Mouse (Mus musculus) heart, postnatal 0 days (tissue): Measurements from ENCODE around the gene Npy1r. TPM values are rescaled to one million over a fixed set of nuclear protein-coding genes. Genes with fewer than 3 reads are reported as not detected.

Experiments
- ATAC-seq: fragments of 200-750 bp; cut with Nextera tagmentation; 2 replicates; pipeline ENCODE4 v1.8.0; 2017; ENCODE audit warnings: low read depth, moderate number of reproducible peaks, moderate library complexity; ENCODE audit not compliant: insufficient read depth
- DNase-seq: peaks from one replicate; pipeline ENCODE4 v3.0.0-alpha.2; 2016; ENCODE audit warnings: low spot score
- H3K27ac ChIP-seq: fragments of 300-500 bp; sonication (generic); 2 replicates; pipeline ENCODE4 v1.5.1; 2014; ENCODE audit warnings: low read depth, mild to moderate bottlenecking
- H3K27me3 ChIP-seq: fragments of 300-500 bp; sonication (generic); 2 replicates; pipeline ENCODE4 v1.6.1; 2014; ENCODE audit warnings: low read length, mixed read lengths; ENCODE audit not compliant: control insufficient read depth, insufficient read depth
- H3K36me3 ChIP-seq: fragments of 300-500 bp; sonication (generic); replicated peaks from 2 replicates; pipeline ENCODE4 v1.6.1; 2014; ENCODE audit warnings: low read length, mixed read lengths; ENCODE audit not compliant: control insufficient read depth, insufficient read depth
- H3K4me1 ChIP-seq: fragments of 300-500 bp; sonication (generic); 2 replicates; pipeline ENCODE4 v1.6.1; 2014; ENCODE audit warnings: antibody characterized with exemption; ENCODE audit not compliant: control insufficient read depth, insufficient read depth
- H3K4me2 ChIP-seq: fragments of 300-500 bp; sonication (generic); 2 replicates; pipeline ENCODE4 v1.6.1; 2014; ENCODE audit warnings: low read depth, mild to moderate bottlenecking, low read length, moderate library complexity
- H3K4me3 ChIP-seq: fragments of 300-500 bp; sonication (generic); 2 replicates; pipeline ENCODE4 v1.5.1; 2014; ENCODE audit warnings: low read depth, low read length
- H3K9ac ChIP-seq: fragments of 300-500 bp; sonication (generic); replicated peaks from 2 replicates; pipeline ENCODE4 v1.6.1; 2014; ENCODE audit warnings: low read depth, low read length, mixed read lengths
- H3K9me3 ChIP-seq: fragments of 300-500 bp; sonication (generic); replicated peaks from 2 replicates; pipeline ENCODE4 v1.6.1; 2016; ENCODE audit warnings: low read length; ENCODE audit not compliant: control insufficient read depth
- CTCF ChIP-seq: IDR thresholded peaks from 2 replicates; pipeline ENCODE4 v1.5.1; 2016; ENCODE audit warnings: antibody characterized with exemption, control low read depth, low read depth
- EP300 ChIP-seq: IDR thresholded peaks from 2 replicates; pipeline ENCODE4 v1.6.1; 2016; ENCODE audit warnings: antibody characterized with exemption, low read depth
- WGBS: fragments of 180-500 bp; shearing (Covaris S2); extraction: QIAGEN DNeasy Blood & Tissue Kit; methylation state at CpG from one replicate; pipeline ENCODE4 v1.1.7; 2014; 5-methylcytosine and 5-hydroxymethylcytosine counted together
- polyA plus RNA-seq: library from polyadenylated mRNA; unstranded; fragments of >200 nt; fragmentation: Nextera tagmentation; extraction: Ambion mirVana; gene quantifications from 2 replicates; pipeline ENCODE4 v1.2.1, GENCODE M21; 2015
- total RNA-seq: library from RNA; depleted of rRNA; stranded (reverse); fragments of >200 nt; gene quantifications from 2 replicates; pipeline ENCODE4 v1.2.3, GENCODE M21; 2014; ENCODE audit warnings: low replicate concordance; rRNA removed

The Npy1r gene
- total RNA-seq: 1.6 and 3.0 TPM in 2 replicates
- polyA plus RNA-seq: 2.5 and 3.5 TPM in 2 replicates

GRCm38 (mm10) chr8:66696970-66697843 lies at the start of gene Npy1r:
Npy1r (plus strand) TSS chr8:66697192.
- Histone ChIP-seq H3K4me1 (no peaks in the 10 kb centered on the region), H3K27ac (no peak within 1 kb of the TSS), H3K9ac (peak within 1 kb of the TSS; percentile 38; the same call in 1 of the 2 replicates), H3K4me2 (peak within 1 kb of the TSS; percentile 71), H3K36me3 (no peaks in the 10 kb centered on the region), H3K9me3 (no peaks in the 10 kb centered on the region), H3K4me3 (peak within 1 kb of the TSS; percentile 43), H3K27me3 (peaks cover 16% of the 10 kb centered on the region)
- TF ChIP-seq EP300 (no peak), CTCF (peak; percentile 77)
- peak; percentile 44; the same call in 1 of the 2 replicates for ATAC-seq
- DNase-seq: peak; percentile 71
- WGBS: under 1% methylated on average over 30 of the region's 30 CpGs

DNA sequence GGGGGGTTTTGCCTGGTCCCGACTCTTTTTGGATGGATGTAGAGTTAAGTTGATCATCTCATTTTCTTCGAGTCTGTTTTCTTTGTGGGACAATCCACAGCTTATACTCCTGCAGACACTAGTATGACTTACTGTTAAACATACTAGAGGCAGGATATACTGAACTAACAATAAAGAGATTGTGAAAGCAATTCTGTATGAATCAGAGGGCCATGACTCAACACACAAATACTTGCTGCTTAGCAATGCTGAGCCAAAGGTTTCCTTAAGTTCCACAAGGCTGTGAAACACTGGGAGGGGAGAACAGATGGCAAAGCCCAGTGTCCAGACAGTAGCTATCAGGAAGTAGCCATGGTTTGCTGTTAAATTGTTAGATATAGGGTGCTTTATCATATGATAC lies 15.7 kb upstream of the Npy1r start:
- ATAC-seq: no peak
- 61% methylated on average over 2 of the region's 2 CpGs for WGBS
- no peaks in the 10 kb centered on the region for H3K4me1 ChIP-seq

DNA sequence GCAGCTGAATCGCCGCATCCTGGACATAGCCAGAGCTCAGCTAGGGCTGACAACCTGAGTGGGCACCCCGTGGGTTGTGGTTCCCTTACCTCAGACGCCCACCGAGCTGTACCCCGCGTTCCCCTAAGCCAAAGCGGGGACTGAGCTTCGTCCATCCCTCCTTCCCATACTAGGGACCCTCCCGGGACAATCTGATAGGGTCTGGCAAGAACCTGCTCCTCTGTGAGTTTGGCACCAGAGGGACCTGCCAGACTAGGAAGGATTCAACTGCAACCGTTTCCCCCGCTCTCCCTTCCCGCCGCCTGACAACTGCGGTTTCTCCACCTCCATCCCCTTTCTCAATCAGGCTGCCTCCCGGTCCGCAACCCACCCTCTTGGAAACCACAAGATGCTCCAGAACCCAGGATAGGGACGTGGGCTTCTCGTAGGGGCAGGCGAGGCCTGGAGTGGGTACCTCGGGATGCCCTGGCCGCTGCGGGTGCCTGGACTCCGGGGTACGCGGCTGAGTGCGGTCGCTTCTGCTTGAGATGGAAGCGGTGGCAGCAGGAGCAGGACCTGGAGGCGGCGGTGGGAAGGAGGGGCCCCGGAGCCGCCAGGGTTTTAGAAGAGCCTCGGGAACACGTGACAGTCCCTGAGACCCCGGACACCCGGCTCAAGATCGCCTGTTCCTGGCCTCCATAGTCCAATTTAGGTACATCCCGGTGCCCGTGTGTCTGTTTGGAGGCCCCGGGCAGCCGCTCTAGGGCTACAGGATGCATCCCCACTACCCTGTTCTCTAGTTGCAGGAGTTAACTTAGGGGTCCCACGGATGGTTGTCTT lies 9.3 kb upstream of the Npy1r start, which contains the start of gene Npy5r:
Gene Npy5r (minus strand): TSS at position 618 of the 819 bp plus-strand sequence.
- H3K4me3 ChIP-seq: peak within 1 kb of the TSS; percentile 45
- DNase-seq: no peak
- H3K27me3 ChIP-seq: peaks cover 18% of the 10 kb centered on the region
- H3K27ac ChIP-seq: no peak within 1 kb of the TSS
- TF ChIP-seq EP300: no peak
- TF ChIP-seq CTCF: no peak
- H3K9ac ChIP-seq: no peak within 1 kb of the TSS
- 2% methylated on average over 43 of the region's 43 CpGs for WGBS
- no peaks in the 10 kb centered on the region; the same call in 1 of the 2 replicates for H3K4me1 ChIP-seq
- H3K36me3 ChIP-seq: no peaks in the 10 kb centered on the region
- H3K9me3 ChIP-seq: no peaks in the 10 kb centered on the region
- ATAC-seq: no peak
- peak within 1 kb of the TSS; percentile 71 for H3K4me2 ChIP-seq

More for the DNA sequence above, 15.7 kb upstream of the Npy1r start:
- no peak for TF ChIP-seq EP300
- no peak for TF ChIP-seq CTCF
- H3K4me3 ChIP-seq: no peak overlapping the region
- H3K9ac ChIP-seq: no peak overlapping the region
- DNase-seq: no peak
- no peak overlapping the region for H3K27ac ChIP-seq
- H3K4me2 ChIP-seq: no peak overlapping the region
- H3K9me3 ChIP-seq: no peaks in the 10 kb centered on the region
- no peaks in the 10 kb centered on the region for H3K27me3 ChIP-seq
- no peaks in the 10 kb centered on the region for H3K36me3 ChIP-seq

- peak overlapping the region; percentile 71; the same call in 1 of the 2 replicates for H3K4me2 ChIP-seq
- no peak overlapping the region for H3K9ac ChIP-seq
- peak overlapping the region; percentile 45; the same call in 1 of the 2 replicates for H3K4me3 ChIP-seq
- DNase-seq (no peak), ATAC-seq (no peak)
- peaks cover 18% of the 10 kb centered on the region for H3K27me3 ChIP-seq
- no peaks in the 10 kb centered on the region; the same call in 1 of the 2 replicates for H3K4me1 ChIP-seq
- no peaks in the 10 kb centered on the region for H3K9me3 ChIP-seq
- H3K36me3 ChIP-seq: no peaks in the 10 kb centered on the region
- WGBS: 56% methylated on average over 6 of the region's 6 CpGs
- TF ChIP-seq CTCF (no peak), EP300 (no peak)
- H3K27ac ChIP-seq: no peak overlapping the region
These were observed 8.6 kb upstream of the Npy1r start for GRCm38 (mm10) chr8:66688395-66688794.

DNA sequence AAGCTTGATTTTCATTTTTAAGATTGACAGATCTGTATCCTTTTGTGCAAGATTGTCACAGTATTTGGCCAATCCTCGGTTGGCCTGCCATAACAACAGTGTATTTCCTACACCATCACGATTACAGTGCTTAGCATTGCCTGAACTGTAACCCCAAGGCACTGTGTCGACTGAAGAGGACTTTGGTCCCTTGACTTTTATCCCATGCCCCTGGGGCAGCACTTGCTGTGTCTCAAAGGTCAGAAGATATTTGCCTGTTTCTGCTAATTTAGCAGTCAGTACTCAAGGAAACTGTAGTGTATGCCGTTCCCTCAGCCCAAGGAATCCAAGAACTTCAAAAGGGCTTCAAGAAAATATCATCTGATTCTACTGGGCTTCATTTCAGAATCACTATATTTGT lies 8.2 kb upstream of the Npy1r start:
- Histone ChIP-seq H3K36me3 (no peaks in the 10 kb centered on the region), H3K9ac (no peak overlapping the region), H3K4me1 (no peaks in the 10 kb centered on the region; the same call in 1 of the 2 replicates), H3K27me3 (peaks cover 18% of the 10 kb centered on the region), H3K4me3 (no peak overlapping the region), H3K4me2 (no peak overlapping the region), H3K9me3 (no peaks in the 10 kb centered on the region), H3K27ac (no peak overlapping the region)
- ATAC-seq (no peak), DNase-seq (no peak)
- WGBS: 58% methylated on average over 4 of the region's 4 CpGs
- TF ChIP-seq CTCF (no peak), EP300 (no peak)
